Mouse (Mus musculus) intestine, embryonic 14.5 days (tissue): ENCODE measurements at regions not wholly inside any gene's neighbourhood (a gene's known extent, or its start where the extent isn't known, plus 50 kb on each side); places are given as distances from the start of the nearest gene placed in this dataset.

Experiments used
- ATAC-seq: fragments of 200-750 bp; cut with Nextera tagmentation; replicated peaks from 2 replicates; pipeline ENCODE4 v1.8.0; 2017; ENCODE audit warnings: low read depth, moderate number of reproducible peaks, moderate TSS enrichment, moderate library complexity; ENCODE audit not compliant: low FRiP score, low TSS enrichment
- DNase-seq: peaks from one replicate; pipeline ENCODE4 v3.0.0-alpha.2; 2018; ENCODE audit warnings: low spot score
- H3K27ac ChIP-seq: fragments of 300-500 bp; sonication (generic); 2 replicates; pipeline ENCODE4 v1.5.1; 2014; ENCODE audit warnings: low read depth, mild to moderate bottlenecking, control low read depth
- H3K27me3 ChIP-seq: fragments of 300-500 bp; sonication (generic); replicated peaks from 2 replicates; pipeline ENCODE4 v1.6.1; 2014; ENCODE audit warnings: low read length, control low read depth; ENCODE audit not compliant: control insufficient read depth, insufficient read depth
- H3K36me3 ChIP-seq: fragments of 300-500 bp; sonication (generic); 2 replicates; pipeline ENCODE4 v1.6.1; 2014; ENCODE audit warnings: low read length, control low read depth; ENCODE audit not compliant: control insufficient read depth, insufficient read depth
- H3K4me1 ChIP-seq: fragments of 300-500 bp; sonication (generic); replicated peaks from 2 replicates; pipeline ENCODE4 v1.6.1; 2014; ENCODE audit warnings: low read length, control low read depth, mixed read lengths; ENCODE audit not compliant: control insufficient read depth, insufficient read depth
- H3K4me2 ChIP-seq: fragments of 300-500 bp; sonication (generic); 2 replicates; pipeline ENCODE4 v1.6.1; 2014; ENCODE audit warnings: low read length
- H3K4me3 ChIP-seq: fragments of 300-500 bp; sonication (generic); 2 replicates; pipeline ENCODE4 v1.5.1; 2014; ENCODE audit warnings: low read depth, low read length, control low read depth, mixed read lengths
- H3K9ac ChIP-seq: fragments of 300-500 bp; sonication (generic); 2 replicates; pipeline ENCODE4 v1.6.1; 2014; ENCODE audit warnings: mild to moderate bottlenecking, low read length
- H3K9me3 ChIP-seq: fragments of 300-500 bp; sonication (generic); 2 replicates; pipeline ENCODE4 v1.6.1; 2016; ENCODE audit warnings: low read length, control low read depth; ENCODE audit not compliant: control insufficient read depth
- WGBS: fragments of 180-500 bp; shearing (Covaris S2); extraction: QIAGEN DNeasy Blood & Tissue Kit; methylation state at CpG from one replicate; pipeline ENCODE4 v1.1.7; 2014; 5-methylcytosine and 5-hydroxymethylcytosine counted together

- Histone ChIP-seq H3K9me3 (no peaks in the 10 kb centered on the region), H3K4me2 (no peak overlapping the region), H3K4me3 (no peak overlapping the region), H3K4me1 (no peaks in the 10 kb centered on the region), H3K27ac (no peak overlapping the region), H3K9ac (no peak overlapping the region), H3K36me3 (no peaks in the 10 kb centered on the region), H3K27me3 (no peaks in the 10 kb centered on the region)
- no peak for ATAC-seq
- DNase-seq = no peak
- 87% methylated on average over 4 of the region's 4 CpGs for WGBS
These were observed 280.9 kb upstream of the Rora start for GRCm38 (mm10) chr9:68372726-68373125.

- Histone ChIP-seq H3K27ac (no peak overlapping the region), H3K9ac (no peak overlapping the region), H3K36me3 (no peaks in the 10 kb centered on the region), H3K4me2 (no peak overlapping the region), H3K27me3 (no peaks in the 10 kb centered on the region), H3K4me3 (no peak overlapping the region), H3K9me3 (no peaks in the 10 kb centered on the region), H3K4me1 (no peaks in the 10 kb centered on the region)
- 72% methylated on average over 1 of the region's 1 CpGs for whole genome bisulfite sequencing
- DNase-seq (no peak), ATAC-seq (no peak)
These were observed 277.4 kb upstream of the Rora start for GRCm38 (mm10) chr9:68376222-68376621.

DNA sequence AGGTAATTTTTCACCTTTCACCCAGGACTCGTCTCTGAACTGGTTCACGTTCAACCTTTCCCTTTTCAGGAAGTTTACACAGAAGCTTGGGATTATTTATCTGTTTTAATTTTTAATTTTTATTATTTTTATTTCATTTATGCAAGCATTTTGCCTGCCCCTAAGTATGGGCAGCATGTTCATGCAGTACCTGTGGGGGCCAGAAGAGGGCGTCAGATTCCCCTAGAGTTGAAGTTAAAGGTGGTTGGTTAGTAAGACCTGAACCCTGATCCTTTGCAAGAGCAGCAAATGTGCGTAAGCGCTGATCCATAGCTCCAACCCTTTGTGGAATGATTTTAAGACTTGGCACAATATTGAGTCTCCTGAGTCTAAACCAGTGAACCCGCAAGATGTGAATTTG lies 271.7 kb upstream of the Rora start:
- H3K36me3 ChIP-seq = no peaks in the 10 kb centered on the region
- no peaks in the 10 kb centered on the region for H3K9me3 ChIP-seq
- no peaks in the 10 kb centered on the region for H3K4me1 ChIP-seq
- no peak overlapping the region for H3K27ac ChIP-seq
- DNase-seq = no peak
- WGBS = 81% methylated on average over 6 of the region's 6 CpGs
- H3K9ac ChIP-seq = no peak overlapping the region
- H3K4me3 ChIP-seq = no peak overlapping the region
- no peak for ATAC-seq
- no peak overlapping the region for H3K4me2 ChIP-seq
- no peaks in the 10 kb centered on the region for H3K27me3 ChIP-seq

GRCm38 (mm10) chr9:68400930-68401329 lies 252.7 kb upstream of the Rora start:
- H3K9me3 ChIP-seq = no peaks in the 10 kb centered on the region
- no peak overlapping the region for H3K4me2 ChIP-seq
- 53% methylated on average over 4 of the region's 4 CpGs for WGBS
- H3K4me3 ChIP-seq = no peak overlapping the region
- no peaks in the 10 kb centered on the region for H3K4me1 ChIP-seq
- H3K27me3 ChIP-seq = no peaks in the 10 kb centered on the region
- DNase-seq (no peak), ATAC-seq (no peak)
- H3K36me3 ChIP-seq = no peaks in the 10 kb centered on the region
- H3K9ac ChIP-seq = no peak overlapping the region
- no peak overlapping the region for H3K27ac ChIP-seq

DNA sequence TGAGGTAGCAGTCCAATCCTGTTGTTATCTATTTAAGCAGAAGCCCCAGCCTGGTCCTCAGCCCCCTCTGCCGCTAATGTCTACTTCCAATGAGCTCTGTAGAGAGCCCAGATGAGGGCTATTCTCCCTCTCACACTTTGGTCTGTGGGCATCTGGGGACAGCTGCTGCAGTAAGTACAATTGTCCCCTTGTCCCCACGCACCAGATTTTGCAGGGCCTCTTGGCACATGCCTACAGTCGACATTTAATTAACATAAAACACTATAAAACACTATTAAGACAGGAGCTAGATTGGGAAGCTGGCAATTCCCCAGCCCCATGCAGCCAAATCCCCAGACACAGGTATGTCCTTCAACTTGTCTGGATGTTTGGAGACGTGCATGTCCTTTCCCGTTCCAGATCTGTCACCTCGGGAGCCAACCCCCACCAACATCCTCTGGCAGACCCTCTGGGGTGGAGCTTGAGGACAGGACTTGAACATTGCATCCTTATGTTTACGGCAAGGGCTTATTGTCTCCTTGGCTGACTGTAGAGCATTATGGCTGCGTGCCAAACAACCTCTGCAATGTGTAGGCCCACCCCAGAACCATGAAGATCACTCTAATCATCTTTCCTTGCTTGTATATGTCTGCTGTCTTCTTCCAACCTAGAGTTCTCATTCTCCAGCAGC lies 251.3 kb upstream of the Rora start:
- Histone ChIP-seq H3K9ac (no peak overlapping the region), H3K27ac (no peak overlapping the region), H3K4me3 (no peak overlapping the region), H3K27me3 (no peaks in the 10 kb centered on the region), H3K4me2 (no peak overlapping the region), H3K9me3 (no peaks in the 10 kb centered on the region), H3K4me1 (no peaks in the 10 kb centered on the region), H3K36me3 (no peaks in the 10 kb centered on the region)
- ATAC-seq (no peak), DNase-seq (peak; percentile 52)
- 68% methylated on average over 8 of the region's 8 CpGs for WGBS

GRCm38 (mm10) chr9:68402981-68403380 lies 250.6 kb upstream of the Rora start:
- DNase-seq (no peak), ATAC-seq (no peak)

GRCm38 (mm10) chr9:68403516-68403915 lies 250.1 kb upstream of the Rora start:
- H3K4me2 ChIP-seq = no peak overlapping the region
- no peak overlapping the region for H3K27ac ChIP-seq
- ATAC-seq (no peak), DNase-seq (no peak)
- H3K4me3 ChIP-seq = no peak overlapping the region
- H3K4me1 ChIP-seq = no peaks in the 10 kb centered on the region
- 84% methylated on average over 4 of the region's 4 CpGs for WGBS
- H3K27me3 ChIP-seq = no peaks in the 10 kb centered on the region
- H3K36me3 ChIP-seq = no peaks in the 10 kb centered on the region
- H3K9ac ChIP-seq = no peak overlapping the region
- H3K9me3 ChIP-seq = no peaks in the 10 kb centered on the region

More at GRCm38 (mm10) chr9:68402981-68403380, 250.6 kb upstream of the Rora start:
- WGBS = 91% methylated on average over 3 of the region's 3 CpGs
- Histone ChIP-seq H3K4me3 (no peak overlapping the region), H3K36me3 (no peaks in the 10 kb centered on the region), H3K9me3 (no peaks in the 10 kb centered on the region), H3K4me1 (no peaks in the 10 kb centered on the region), H3K9ac (no peak overlapping the region), H3K27me3 (no peaks in the 10 kb centered on the region), H3K27ac (no peak overlapping the region), H3K4me2 (no peak overlapping the region)

- H3K36me3 ChIP-seq = no peaks in the 10 kb centered on the region
- WGBS = 87% methylated on average over 3 of the region's 3 CpGs
- DNase-seq = no peak
These were observed 243.8 kb upstream of the Rora start for GRCm38 (mm10) chr9:68409786-68410185.

DNA sequence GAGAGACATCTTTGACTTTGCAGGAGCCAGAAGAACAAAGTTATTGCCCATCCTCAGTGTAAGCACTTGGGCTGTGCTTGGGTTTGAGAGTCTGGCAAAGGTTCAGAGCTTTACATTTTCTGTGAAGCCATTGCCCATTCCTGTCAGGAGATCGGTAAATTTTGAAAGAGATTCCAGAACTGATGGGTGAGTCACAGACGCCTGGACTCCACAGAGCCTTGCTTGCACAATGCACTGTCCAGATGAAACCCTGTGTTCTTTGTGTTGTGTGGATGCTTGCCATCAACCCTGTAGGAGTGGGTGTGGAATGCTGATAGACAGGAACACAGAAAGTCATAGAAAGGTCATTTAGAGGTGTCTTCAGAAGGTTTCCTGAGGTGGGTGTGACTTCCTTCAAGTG lies 227.3 kb upstream of the Rora start:
- ATAC-seq (no peak), DNase-seq (no peak)
- Histone ChIP-seq H3K36me3 (no peaks in the 10 kb centered on the region), H3K4me2 (no peak overlapping the region), H3K4me3 (no peak overlapping the region), H3K27ac (no peak overlapping the region), H3K9ac (no peak overlapping the region), H3K27me3 (no peaks in the 10 kb centered on the region), H3K4me1 (no peaks in the 10 kb centered on the region), H3K9me3 (no peaks in the 10 kb centered on the region)
- WGBS = 67% methylated on average over 2 of the region's 2 CpGs

More at GRCm38 (mm10) chr9:68409786-68410185, 243.8 kb upstream of the Rora start:
- no peak for ATAC-seq
- Histone ChIP-seq H3K27ac (no peak overlapping the region), H3K27me3 (no peaks in the 10 kb centered on the region), H3K4me2 (no peak overlapping the region), H3K9ac (no peak overlapping the region), H3K9me3 (no peaks in the 10 kb centered on the region), H3K4me1 (no peaks in the 10 kb centered on the region), H3K4me3 (no peak overlapping the region)
